Mouse (Mus musculus) embryonic facial prominence, embryonic 11.5 days (tissue): ENCODE measurements around the gene Plekhg5. TPM values are rescaled to one million over a fixed set of nuclear protein-coding genes. Genes with fewer than 3 reads are reported as not detected.
A peak's percentile ranks its signal among the peaks of the same experiment; 100 is the strongest.

Source experiments
- ATAC-seq: fragments of 200-750 bp; cut with Nextera tagmentation; replicated peaks from 2 replicates; pipeline ENCODE4 v1.8.0; 2017; ENCODE audit warnings: low read depth; ENCODE audit not compliant: insufficient number of reproducible peaks, low FRiP score, low TSS enrichment
- DNase-seq: peaks from one replicate; pipeline ENCODE4 v3.0.0-alpha.2; 2015; ENCODE audit warnings: low spot score
- H3K27ac ChIP-seq: fragments of 300-500 bp; sonication (generic); replicated peaks from 2 replicates; pipeline ENCODE4 v1.5.1; 2014; ENCODE audit warnings: mild to moderate bottlenecking, low read depth, low read length, control low read depth
- H3K27me3 ChIP-seq: fragments of 300-500 bp; sonication (generic); 2 replicates; pipeline ENCODE4 v1.6.1; 2014; ENCODE audit warnings: mild to moderate bottlenecking, low read length, moderate library complexity, mixed read lengths; ENCODE audit not compliant: control insufficient read depth, insufficient read depth
- H3K36me3 ChIP-seq: fragments of 300-500 bp; sonication (generic); replicated peaks from 2 replicates; pipeline ENCODE4 v1.6.1; 2014; ENCODE audit warnings: low read depth, mild to moderate bottlenecking, low read length, moderate library complexity, mixed read lengths; ENCODE audit not compliant: control insufficient read depth, insufficient read depth
- H3K4me1 ChIP-seq: fragments of 300-500 bp; sonication (generic); 2 replicates; pipeline ENCODE4 v1.6.1; 2014; ENCODE audit warnings: low read length, mixed read lengths; ENCODE audit not compliant: control insufficient read depth, insufficient read depth
- H3K4me2 ChIP-seq: fragments of 300-500 bp; sonication (generic); 2 replicates; pipeline ENCODE4 v1.6.1; 2014; ENCODE audit warnings: low read depth, mild to moderate bottlenecking, control low read depth, low read length, moderate library complexity
- H3K4me3 ChIP-seq: fragments of 300-500 bp; sonication (generic); 2 replicates; pipeline ENCODE4 v1.5.1; 2014; ENCODE audit warnings: low read depth, low read length, control low read depth
- H3K9ac ChIP-seq: fragments of 300-500 bp; sonication (generic); replicated peaks from 2 replicates; pipeline ENCODE4 v1.6.1; 2014; ENCODE audit warnings: mild to moderate bottlenecking, control low read depth, low read length
- H3K9me3 ChIP-seq: fragments of 300-500 bp; sonication (generic); replicated peaks from 2 replicates; pipeline ENCODE4 v1.6.1; 2016; ENCODE audit warnings: mild to moderate bottlenecking, low read length, inconsistent platforms, mixed read lengths; ENCODE audit not compliant: control insufficient read depth
- WGBS: fragments of 180-500 bp; shearing (Covaris S2); extraction: QIAGEN DNeasy Blood & Tissue Kit; methylation state at CpG from one replicate; pipeline ENCODE4 v1.1.7; 2014; 5-methylcytosine and 5-hydroxymethylcytosine counted together
- polyA plus RNA-seq: library from polyadenylated mRNA; unstranded; fragments of >200 nt; fragmentation: Nextera tagmentation; extraction: Ambion mirVana; gene quantifications from 2 replicates; pipeline ENCODE4 v1.2.1, GENCODE M21; 2014

Gene Plekhg5
- polyA plus RNA-seq, 1 experiment from 2014 or later, result 5.3 TPM

DNA sequence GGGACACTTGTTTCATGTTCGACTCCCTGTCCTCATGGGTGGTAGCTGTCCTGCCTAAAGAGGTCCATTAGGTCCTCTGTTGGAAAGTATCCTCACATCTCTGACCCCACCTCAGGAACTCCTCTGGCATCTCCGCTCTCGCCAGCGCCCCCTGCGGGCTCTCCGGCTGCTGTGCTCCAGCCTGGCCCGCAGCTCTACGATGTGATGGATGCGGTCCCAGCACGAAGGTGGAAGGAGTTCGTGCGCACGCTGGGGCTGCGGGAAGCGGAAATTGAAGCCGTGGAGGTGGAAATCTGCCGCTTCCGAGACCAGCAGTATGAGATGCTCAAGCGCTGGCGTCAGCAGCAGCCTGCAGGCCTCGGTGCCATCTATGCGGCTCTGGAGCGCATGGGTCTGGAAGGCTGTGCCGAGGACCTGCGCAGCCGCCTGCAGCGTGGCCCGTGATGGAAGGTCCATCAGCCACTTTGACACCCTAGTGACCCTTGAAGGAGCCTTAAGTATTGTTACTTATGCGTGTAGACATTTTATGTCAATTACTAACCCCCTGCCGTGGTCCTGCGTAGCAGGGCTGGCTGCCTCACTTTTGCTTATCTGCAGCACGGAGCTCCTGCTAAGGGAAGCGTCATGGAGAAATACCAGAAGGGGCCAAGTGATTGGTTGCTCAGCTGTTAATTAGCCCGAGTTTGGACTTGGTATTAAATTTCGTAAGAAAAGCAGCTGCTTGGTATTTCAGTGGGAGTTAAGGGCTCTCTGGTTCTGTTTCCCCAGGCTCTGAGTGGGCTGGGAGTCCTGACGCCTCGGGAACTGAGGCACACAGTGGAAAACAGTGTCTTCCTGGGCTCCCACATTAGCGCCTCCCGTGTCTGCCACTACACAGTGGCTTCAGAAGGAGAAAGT, 47.3 kb downstream of the Plekhg5 start:
- peak overlapping the region; percentile 16 for H3K4me2 ChIP-seq
- H3K27ac ChIP-seq, result no peak overlapping the region
- H3K36me3 ChIP-seq, result no peaks in the 10 kb centered on the region
- DNase-seq (peak; percentile 74), ATAC-seq (no peak)
- H3K27me3 ChIP-seq, result peaks cover 87% of the 10 kb centered on the region
- no peak overlapping the region for H3K9ac ChIP-seq
- H3K9me3 ChIP-seq, result no peaks in the 10 kb centered on the region
- peak overlapping the region; percentile 15; the same call in 1 of the 2 replicates for H3K4me3 ChIP-seq
- H3K4me1 ChIP-seq, result peaks cover 12% of the 10 kb centered on the region
- 4% methylated on average over 39 of the region's 39 CpGs for WGBS

- Histone ChIP-seq H3K36me3 (no peaks in the 10 kb centered on the region), H3K4me2 (peak overlapping the region; percentile 31; the same call in 1 of the 2 replicates), H3K27me3 (peaks cover 92% of the 10 kb centered on the region), H3K4me3 (0 out of 2 replicates have a peak overlapping the region, but pooled peaks have one; percentile 12), H3K9ac (no peak overlapping the region), H3K9me3 (no peaks in the 10 kb centered on the region), H3K27ac (no peak overlapping the region), H3K4me1 (peaks cover 16% of the 10 kb centered on the region)
- DNase-seq, result no peak
- no peak for ATAC-seq
- WGBS, result 1% methylated on average over 31 of the region's 31 CpGs
Observed at GRCm38 (mm10) chr4:152120311-152121182, 48.2 kb downstream of the Plekhg5 start.

- ATAC-seq (no peak), DNase-seq (no peak)
- H3K4me2 ChIP-seq, result peak overlapping the region; percentile 31; the same call in 1 of the 2 replicates
- no peaks in the 10 kb centered on the region for H3K36me3 ChIP-seq
- H3K9me3 ChIP-seq, result no peaks in the 10 kb centered on the region
- no peak overlapping the region for H3K4me3 ChIP-seq
- peaks cover 94% of the 10 kb centered on the region for H3K27me3 ChIP-seq
- H3K4me1 ChIP-seq, result peaks cover 18% of the 10 kb centered on the region
- WGBS, result 2% methylated on average over 12 of the region's 12 CpGs
- no peak overlapping the region for H3K9ac ChIP-seq
- no peak overlapping the region for H3K27ac ChIP-seq
Observed at GRCm38 (mm10) chr4:152121183-152121505, 48.8 kb downstream of the Plekhg5 start.

GRCm38 (mm10) chr4:152124361-152124961, 52.2 kb downstream of the Plekhg5 start:
- Histone ChIP-seq H3K4me3 (no peak overlapping the region), H3K4me1 (peaks cover 27% of the 10 kb centered on the region), H3K4me2 (no peak overlapping the region), H3K27ac (no peak overlapping the region), H3K9me3 (no peaks in the 10 kb centered on the region), H3K36me3 (no peaks in the 10 kb centered on the region), H3K27me3 (peaks cover 95% of the 10 kb centered on the region), H3K9ac (no peak overlapping the region)
- 10% methylated on average over 13 of the region's 13 CpGs for WGBS
- DNase-seq, result no peak
- no peak for ATAC-seq

DNA sequence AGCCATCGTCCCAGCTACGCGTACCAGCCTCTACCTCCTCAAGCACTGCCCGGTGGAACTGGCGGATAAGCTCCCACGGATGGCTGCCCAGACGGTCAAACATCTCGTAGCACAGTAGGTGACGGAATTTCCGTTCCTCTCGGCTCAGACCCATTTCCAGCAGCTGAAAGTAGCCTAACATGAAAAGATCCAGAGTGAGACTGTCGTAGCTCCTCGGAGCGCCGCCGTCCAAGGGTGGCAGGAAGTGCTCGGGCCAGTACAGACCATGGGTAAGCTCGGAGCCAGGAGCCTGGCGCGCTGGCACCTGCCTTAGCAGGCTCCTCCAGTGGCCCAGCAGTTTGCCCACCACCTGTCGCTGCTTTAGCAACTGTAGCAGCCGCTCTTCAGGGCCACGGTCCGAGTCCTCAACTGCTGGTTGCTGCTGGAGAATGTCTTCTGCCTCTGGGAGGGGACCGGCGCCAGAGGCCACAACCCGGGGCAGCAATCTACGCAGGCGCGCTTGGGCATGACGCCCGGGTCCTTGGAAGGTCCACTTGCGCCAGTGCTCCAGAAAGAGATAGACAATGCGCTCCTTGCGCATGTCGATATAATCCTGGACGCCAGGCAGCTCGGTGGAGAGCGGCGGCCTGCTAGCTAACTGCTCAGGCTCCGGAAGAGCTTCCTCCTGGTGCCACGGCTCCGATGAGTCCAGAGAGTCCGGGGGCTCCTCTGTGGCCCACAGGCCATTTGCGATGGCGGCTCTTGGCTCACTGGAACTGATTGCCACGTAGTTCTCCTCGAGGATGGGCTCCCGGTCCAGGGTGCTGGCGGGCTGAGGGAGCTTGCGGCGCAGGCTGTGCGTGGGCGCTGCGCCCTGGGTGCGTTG, 53.1 kb downstream of the Plekhg5 start:
- WGBS, result 6% methylated on average over 56 of the region's 56 CpGs
- ATAC-seq (no peak), DNase-seq (no peak)
- Histone ChIP-seq H3K27ac (no peak overlapping the region), H3K4me3 (peak overlapping the region; percentile 15), H3K4me1 (peaks cover 26% of the 10 kb centered on the region), H3K9me3 (no peaks in the 10 kb centered on the region), H3K4me2 (peak overlapping the region; percentile 37), H3K9ac (no peak overlapping the region), H3K27me3 (peaks cover 94% of the 10 kb centered on the region), H3K36me3 (no peaks in the 10 kb centered on the region)

- Histone ChIP-seq H3K27ac (no peak overlapping the region), H3K9me3 (no peaks in the 10 kb centered on the region), H3K4me3 (peak overlapping the region; percentile 15), H3K27me3 (peaks cover 94% of the 10 kb centered on the region), H3K4me1 (peaks cover 28% of the 10 kb centered on the region), H3K9ac (no peak overlapping the region; the same call in none of the 2 replicates), H3K36me3 (no peaks in the 10 kb centered on the region), H3K4me2 (peak overlapping the region; percentile 37)
- WGBS, result 5% methylated on average over 65 of the region's 65 CpGs
- DNase-seq (peak; percentile 43), ATAC-seq (no peak)
Observed at GRCm38 (mm10) chr4:152126026-152126920, 54.0 kb downstream of the Plekhg5 start.
